Mouse (Mus musculus): Measurements from ENCODE around the gene Vmn1r169.
"Not testable (repeated sequence)": the region's sequence is repeated elsewhere in the genome, so short reads cannot be mapped to it uniquely, and the experiment has no call there.

The Vmn1r169 gene

DNA sequence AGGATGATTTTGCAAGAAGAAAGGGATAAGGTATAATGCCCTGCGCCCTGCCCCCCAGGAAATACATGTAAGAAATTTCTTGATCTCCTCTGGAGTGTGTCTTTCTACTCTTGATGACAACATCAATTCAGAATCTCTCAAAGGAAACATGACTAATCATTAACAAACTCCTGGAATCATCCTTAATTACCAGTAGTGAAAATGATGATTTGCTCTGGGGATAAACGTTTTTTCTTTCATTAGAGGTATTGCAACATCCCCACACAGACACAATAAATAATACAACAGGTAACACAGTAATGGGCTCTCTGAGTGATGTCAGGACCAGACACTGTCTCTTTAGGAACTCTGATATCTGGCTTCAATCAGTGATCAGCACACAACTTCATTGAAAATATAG lies at the start of gene Vmn1r169:
Gene Vmn1r169, plus strand, starts transcription at position 301 of the 400 bp plus-strand sequence.
- not testable (repeated sequence) for DNase-seq (ENCODE audit: low spot score in 2 of 2)

DNA sequence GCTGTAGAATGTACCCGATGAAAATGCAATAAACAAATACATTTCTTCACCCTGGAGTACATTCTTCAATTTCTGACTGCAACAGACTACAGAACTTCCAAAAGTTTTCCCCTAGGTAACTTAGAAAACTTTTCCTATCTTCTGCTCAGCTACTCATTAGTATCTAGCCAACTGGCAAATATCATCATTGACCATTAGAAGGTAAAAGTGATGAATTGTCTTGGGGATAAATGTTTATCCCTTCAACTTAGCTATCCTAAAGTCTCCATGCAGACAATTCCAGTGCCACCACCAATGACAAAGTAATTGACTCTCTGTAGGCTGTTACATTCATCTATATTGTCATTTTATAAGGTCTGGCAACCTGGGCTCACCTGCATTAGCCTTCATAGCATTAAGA lies 35.9 kb upstream of the Vmn1r169 start, which contains the start of gene Vmn1r168:
Gene Vmn1r168, plus strand, starts transcription at position 301 of the 400 bp plus-strand sequence.
- DNase-seq (ENCODE audit: low spot score in 2 of 2): not testable (repeated sequence)

DNA sequence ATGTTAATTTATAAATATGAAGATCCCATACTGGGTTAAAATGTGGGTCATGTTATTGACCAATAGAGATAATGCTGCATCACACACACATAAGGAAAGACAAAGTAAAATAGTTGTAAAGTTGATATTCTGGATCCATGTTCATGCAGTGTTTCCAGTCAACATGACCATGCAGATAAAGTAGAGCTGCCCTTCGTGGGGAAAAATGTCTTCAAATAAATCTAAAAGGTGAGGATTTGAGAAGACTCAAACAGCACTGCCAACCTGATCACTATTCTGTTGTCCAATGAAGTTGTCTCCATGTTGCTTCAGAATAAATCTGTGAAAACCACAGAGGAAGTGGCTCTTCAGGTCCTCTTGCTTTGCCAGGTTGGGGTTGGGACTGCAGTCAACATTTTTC lies 30.5 kb downstream of the Vmn1r169 start, which contains the start of gene Vmn1r170:
Gene Vmn1r170, plus strand, starts transcription at position 301 of the 400 bp plus-strand sequence.
- DNase-seq (ENCODE audit: low spot score in 2 of 2): not testable (repeated sequence)
